Mouse (Mus musculus) brain, embryonic 14.5 days (tissue): ENCODE results near the gene Fosb.

Experiments
- CTCF ChIP-seq: fragments of 200-500 bp; IDR thresholded peaks from 2 replicates; pipeline ENCODE4 v1.5.1; 2012; ENCODE audit warnings: inconsistent platforms, mild to moderate bottlenecking, moderate library complexity, borderline replicate concordance; ENCODE audit not compliant: insufficient read depth, insufficient read length; ENCODE audit errors: extremely low read depth
- POLR2A ChIP-seq: fragments of 200-500 bp; IDR thresholded peaks from 2 replicates; pipeline ENCODE4 v1.6.1; 2012; ENCODE audit warnings: mild to moderate bottlenecking, inconsistent platforms, borderline replicate concordance; ENCODE audit not compliant: poor library complexity, insufficient read depth, insufficient read length, severe bottlenecking; ENCODE audit errors: extremely low read depth

DNA sequence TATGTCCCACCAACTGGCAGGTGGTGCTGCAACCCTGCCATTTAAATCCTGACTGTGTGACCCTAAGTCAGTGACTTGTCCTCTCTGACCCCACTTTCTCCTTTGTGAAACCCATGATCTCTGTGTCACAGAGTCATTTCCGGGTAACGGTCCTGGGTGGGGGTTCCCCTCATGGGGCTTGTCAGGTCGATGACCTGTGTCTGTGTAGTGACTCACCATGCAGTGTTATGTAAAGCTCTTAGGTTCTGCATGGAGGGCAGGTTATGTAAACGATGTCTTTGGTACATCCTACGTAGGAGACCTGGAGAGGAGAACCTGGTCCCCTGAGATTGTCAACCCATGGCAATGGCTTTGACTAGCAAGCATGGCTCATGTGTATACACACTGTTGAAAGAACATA lies 11.6 kb upstream of the Fosb start:
- no peak for TF ChIP-seq POLR2A
- TF ChIP-seq CTCF: no peak
